12 mouse cellular contexts compared by ENCODE assay signal in genomic region chr8:70406427-70407069, GRCm38 (mm10). TPM values are rescaled to one million over a fixed set of nuclear protein-coding genes. Genes with fewer than 3 reads are reported as not detected.
DNase-seq lines count a peak whose midpoint lies in the region; ATAC-seq and TF ChIP-seq lines count a peak whose summit lies in the region.
"Had no signal": no experiment of that assay in that cellular context is flagged by ENCODE, and none has a peak within 500 bp of the region (broad histone marks: within the 10 kb centered on the region; RNA-seq: fewer than 3 reads in every experiment).

No protein-coding gene starts in this region.

- no peak for DNase-seq in heart, adult 18-20 months
- DNase-seq in neural tube, embryonic 10.5 days (ENCODE audit: extremely low spot score, low spot score): no peak
- peak; percentile 61 for DNase-seq in kidney, postnatal 14 days
- peak; percentile 72 for DNase-seq in stomach, postnatal 0 days (ENCODE audit: low spot score)
- no peak for DNase-seq in c-Kit-positive CD71-positive TER-119-positive erythroid progenitor cells, embryonic 14.5 days (ENCODE audit: low spot score)
- DNase-seq: gastrocnemius, postnatal 10 days; right cerebral cortex, postnatal 14 days; thymus, postnatal 14 days had no signal

- TF ChIP-seq CTCF in stomach, postnatal 0 days (IDR thresholded peaks at IDR 0.05; ENCODE audit: low read depth): no peak

- H3K4me3 ChIP-seq in heart, embryonic 12.5 days: no peak overlapping the region
- H3K4me3 ChIP-seq in neural tube, embryonic 12.5 days: no peak overlapping the region
- no peak overlapping the region for H3K4me3 ChIP-seq in stomach, postnatal 0 days (ENCODE audit: low read depth, low read length)
- H3K4me3 ChIP-seq: myocyte had no signal

- H3K9ac ChIP-seq in heart, embryonic 12.5 days: peak overlapping the region; percentile 18; the same call in 1 of the 2 replicates
- 0 out of 2 replicates have a peak overlapping the region, but pooled peaks have one; percentile 1 for H3K9ac ChIP-seq in neural tube, embryonic 12.5 days
- H3K9ac ChIP-seq in stomach, postnatal 0 days (ENCODE audit: low read length): peak overlapping the region; percentile 18; the same call in 1 of the 2 replicates

- peaks cover 49% of the 10 kb centered on the region for H3K4me1 ChIP-seq in heart, embryonic 12.5 days (replicated peaks)
- peaks cover 26% of the 10 kb centered on the region for H3K4me1 ChIP-seq in neural tube, embryonic 12.5 days
- peaks cover 22% of the 10 kb centered on the region for H3K4me1 ChIP-seq in stomach, postnatal 0 days (replicated peaks; ENCODE audit: control insufficient read depth, insufficient read depth)

- no peaks in the 10 kb centered on the region for H3K9me3 ChIP-seq in heart, embryonic 12.5 days (replicated peaks)
- no peaks in the 10 kb centered on the region for H3K9me3 ChIP-seq in neural tube, embryonic 12.5 days
- H3K9me3 ChIP-seq in stomach, postnatal 0 days (ENCODE audit: control insufficient read depth, low read length): no peaks in the 10 kb centered on the region

- H3K27ac ChIP-seq in heart, embryonic 12.5 days (ENCODE audit: poor library complexity, severe bottlenecking): no peak overlapping the region
- H3K27ac ChIP-seq in neural tube, embryonic 12.5 days: no peak overlapping the region
- peak overlapping the region; percentile 35; the same call in 1 of the 2 replicates for H3K27ac ChIP-seq in stomach, postnatal 0 days (replicated peaks)

- 0 out of 2 replicates have a peak overlapping the region, but pooled peaks have one; percentile 1 for H3K4me2 ChIP-seq in heart, embryonic 12.5 days
- H3K4me2 ChIP-seq in neural tube, embryonic 12.5 days (replicated peaks): no peak overlapping the region
- no peak overlapping the region for H3K4me2 ChIP-seq in stomach, postnatal 0 days (replicated peaks; ENCODE audit: low read depth)

- H3K27me3 ChIP-seq in heart, embryonic 12.5 days (replicated peaks): no peaks in the 10 kb centered on the region
- no peaks in the 10 kb centered on the region for H3K27me3 ChIP-seq in neural tube, embryonic 12.5 days (replicated peaks)
- H3K27me3 ChIP-seq in stomach, postnatal 0 days (ENCODE audit: control insufficient read depth, insufficient read depth, low read length): no peaks in the 10 kb centered on the region

- peaks cover 6% of the 10 kb centered on the region; the same call in 1 of the 2 replicates for H3K36me3 ChIP-seq in heart, embryonic 12.5 days
- peaks cover 6% of the 10 kb centered on the region for H3K36me3 ChIP-seq in neural tube, embryonic 12.5 days
- H3K36me3 ChIP-seq in stomach, postnatal 0 days (ENCODE audit: control insufficient read depth, insufficient read depth, low read length): no peaks in the 10 kb centered on the region

- 74% methylated on average over 11 of the region's 11 CpGs for WGBS in heart, embryonic 12.5 days
- 83% methylated on average over 11 of the region's 11 CpGs for WGBS in neural tube, embryonic 12.5 days
- WGBS in stomach, postnatal 0 days: 51% methylated on average over 11 of the region's 11 CpGs

- TF ChIP-seq EP300 in stomach, postnatal 0 days (optimal IDR thresholded peaks at IDR 0.05): no peak

- 0 out of 2 replicates have a peak, but pooled peaks have one; percentile 19 for ATAC-seq in heart, embryonic 12.5 days (ENCODE audit: insufficient number of reproducible peaks, low FRiP score)
- ATAC-seq in neural tube, embryonic 12.5 days (ENCODE audit: low FRiP score, low read depth): no peak
- peak; percentile 62 for ATAC-seq in stomach, postnatal 0 days (ENCODE audit: low FRiP score, low TSS enrichment)
- ATAC-seq in erythroblast, adult 5-6 weeks (replicated peaks; ENCODE audit: low FRiP score, poor library complexity, severe bottlenecking): no peak

RNA-seq across cellular contexts. Expression of gene Crtc1, which starts 32.8 kb away (rescaled TPM):
- polyA plus RNA-seq in heart, embryonic 12.5 days (2016; fragmentation: Nextera tagmentation; extraction: Ambion mirVana): 14.9 and 15.0 TPM in 2 replicates
- total RNA-seq in heart, adult 18-20 months (2021): 1 to 10 TPM; 7.8 to 9.0 TPM
- polyA plus RNA-seq in neural tube, embryonic 12.5 days (2016; fragmentation: Nextera tagmentation; extraction: Ambion mirVana): 22.3 and 24.6 TPM in 2 replicates
- polyA plus RNA-seq in stomach, postnatal 0 days (2015; fragmentation: Nextera tagmentation; extraction: Ambion mirVana): 8.0 and 8.4 TPM in 2 replicates
- 4.2 and 4.4 TPM in 2 replicates for total RNA-seq in erythroblast, adult 5-6 weeks (2015; ENCODE audit: low replicate concordance)
- 1.7 and 2.0 TPM in 2 replicates for total RNA-seq in erythroblast, adult 5-6 weeks (2017; ENCODE audit: low replicate concordance)

RNA-seq across cellular contexts. Expression of gene Comp, which starts 33.2 kb away (rescaled TPM):
- 2.7 and 3.6 TPM in 2 replicates for polyA plus RNA-seq in heart, embryonic 12.5 days (2016; fragmentation: Nextera tagmentation; extraction: Ambion mirVana)
- 1 to 10 TPM; 5.1 to 6.6 TPM for total RNA-seq in heart, adult 18-20 months (2021)
- polyA plus RNA-seq in neural tube, embryonic 12.5 days (2016; fragmentation: Nextera tagmentation; extraction: Ambion mirVana): 0.42 and 0.68 TPM in 2 replicates
- 0.15 and 0.42 TPM in 2 replicates for polyA plus RNA-seq in stomach, postnatal 0 days (2015; fragmentation: Nextera tagmentation; extraction: Ambion mirVana)
- total RNA-seq in erythroblast, adult 5-6 weeks (2015; ENCODE audit: low replicate concordance): not detected in 2 replicates
- 0.43 TPM in 1 of 2 replicates, not detected in the other for total RNA-seq in erythroblast, adult 5-6 weeks (2017; ENCODE audit: low replicate concordance)

RNA-seq across cellular contexts. Expression of gene Upf1, which starts 53.5 kb away (rescaled TPM):
- 24.5 and 25.5 TPM in 2 replicates for polyA plus RNA-seq in heart, embryonic 12.5 days (2016; fragmentation: Nextera tagmentation; extraction: Ambion mirVana)
- 10 to 100 TPM; 46.1 to 46.8 TPM for total RNA-seq in heart, adult 18-20 months (2021)
- polyA plus RNA-seq in neural tube, embryonic 12.5 days (2016; fragmentation: Nextera tagmentation; extraction: Ambion mirVana): 29.4 and 31.3 TPM in 2 replicates
- polyA plus RNA-seq in stomach, postnatal 0 days (2015; fragmentation: Nextera tagmentation; extraction: Ambion mirVana): 9.5 and 9.6 TPM in 2 replicates
- 7.1 and 9.2 TPM in 2 replicates for total RNA-seq in erythroblast, adult 5-6 weeks (2015; ENCODE audit: low replicate concordance)
- total RNA-seq in erythroblast, adult 5-6 weeks (2017; ENCODE audit: low replicate concordance): 20.9 and 21.5 TPM in 2 replicates

Comparison
In these comparisons a context has a peak if more than half of its experiments do, and no peak if none do; other contexts are left out.
1. ATAC-seq: peak in heart, embryonic 12.5 days (single experiment) and stomach, postnatal 0 days (single experiment); none in neural tube, embryonic 12.5 days (single experiment) and erythroblast, adult 5-6 weeks (single experiment).
2. DNase-seq: peak in kidney, postnatal 14 days (single experiment) and stomach, postnatal 0 days (single experiment); none in heart, adult 18-20 months (0 of 2), neural tube, embryonic 10.5 days (single experiment) and c-Kit-positive CD71-positive TER-119-positive erythroid progenitor cells, embryonic 14.5 days (single experiment).
3. Peak in every context shown above with its lines, with median percentiles within 50 percentile points of each other: H3K9ac ChIP-seq.